Mouse (Mus musculus): ENCODE measurements at regions not wholly inside any gene's neighbourhood (a gene's known extent, or its start where the extent isn't known, plus 50 kb on each side); places are given as distances from the start of the nearest gene placed in this dataset.

DNA sequence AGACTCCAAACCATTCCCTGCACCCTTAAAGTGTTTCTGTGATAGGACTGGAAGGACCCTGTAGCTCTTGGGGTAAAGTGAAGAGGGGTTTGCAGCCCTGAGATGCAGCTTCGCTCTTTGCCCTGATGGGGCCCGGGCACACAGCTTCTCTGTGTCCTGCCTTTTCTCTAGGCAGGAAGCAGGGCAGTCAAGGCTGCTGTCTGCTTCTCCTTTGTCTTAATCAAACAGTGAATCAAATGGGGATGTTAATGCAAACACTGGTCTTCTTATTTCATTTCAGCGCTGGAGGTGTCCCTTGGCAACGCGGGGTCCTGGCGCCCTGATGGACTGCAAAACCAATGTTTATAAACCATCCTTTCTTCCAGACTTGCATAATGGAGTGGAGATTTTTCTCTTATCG, 200.6 kb upstream of the Tle4 start:
- Histone ChIP-seq H3K27me3 (ENCODE audit: control insufficient read depth, insufficient read depth, low read length, poor library complexity, severe bottlenecking) (no peaks in the 10 kb centered on the region), H3K36me3 (ENCODE audit: control insufficient read depth, insufficient read depth, low read length, poor library complexity, severe bottlenecking) (no peaks in the 10 kb centered on the region)
- no peak for DNase-seq (ENCODE audit: low read depth, low spot score)

DNA sequence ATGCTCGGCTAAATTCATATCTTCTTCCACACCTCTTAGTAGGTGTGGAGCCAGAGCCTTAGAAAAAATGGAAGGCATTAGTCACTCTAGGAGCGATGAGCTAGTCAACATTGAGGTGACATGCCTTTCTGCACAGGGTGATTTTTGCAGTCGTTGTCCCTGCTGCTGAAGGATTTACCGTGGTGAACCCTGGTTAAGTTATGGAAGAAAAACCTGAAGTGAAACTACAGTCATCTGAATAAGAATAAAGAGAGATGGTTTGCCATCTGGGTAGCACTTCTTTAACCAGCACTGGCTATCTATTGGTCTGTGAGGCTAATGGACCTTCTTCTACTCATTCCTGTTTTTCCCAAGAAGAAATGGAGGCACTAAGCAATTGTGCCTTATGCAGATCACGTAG, 198.1 kb upstream of the Tle4 start:
- DNase-seq (ENCODE audit: low read depth, low spot score): no peak
- Histone ChIP-seq H3K36me3 (ENCODE audit: control insufficient read depth, insufficient read depth, low read length, poor library complexity, severe bottlenecking) (no peaks in the 10 kb centered on the region), H3K27me3 (ENCODE audit: control insufficient read depth, insufficient read depth, low read length, poor library complexity, severe bottlenecking) (no peaks in the 10 kb centered on the region)

GRCm38 (mm10) chr19:14789992-14790391, 192.1 kb upstream of the Tle4 start:
- no peak for DNase-seq (ENCODE audit: low read depth, low spot score)
- Histone ChIP-seq H3K27me3 (ENCODE audit: control insufficient read depth, insufficient read depth, low read length, poor library complexity, severe bottlenecking) (no peaks in the 10 kb centered on the region), H3K36me3 (ENCODE audit: control insufficient read depth, insufficient read depth, low read length, poor library complexity, severe bottlenecking) (no peaks in the 10 kb centered on the region)

GRCm38 (mm10) chr19:14788630-14789029, 190.8 kb upstream of the Tle4 start:
- DNase-seq (ENCODE audit: low read depth, low spot score): no peak
- Histone ChIP-seq H3K36me3 (ENCODE audit: control insufficient read depth, insufficient read depth, low read length, poor library complexity, severe bottlenecking) (no peaks in the 10 kb centered on the region), H3K27me3 (ENCODE audit: control insufficient read depth, insufficient read depth, low read length, poor library complexity, severe bottlenecking) (no peaks in the 10 kb centered on the region)

- DNase-seq (ENCODE audit: low read depth, low spot score): no peak
These were observed 189.0 kb upstream of the Tle4 start for GRCm38 (mm10) chr19:14786868-14787267.

DNA sequence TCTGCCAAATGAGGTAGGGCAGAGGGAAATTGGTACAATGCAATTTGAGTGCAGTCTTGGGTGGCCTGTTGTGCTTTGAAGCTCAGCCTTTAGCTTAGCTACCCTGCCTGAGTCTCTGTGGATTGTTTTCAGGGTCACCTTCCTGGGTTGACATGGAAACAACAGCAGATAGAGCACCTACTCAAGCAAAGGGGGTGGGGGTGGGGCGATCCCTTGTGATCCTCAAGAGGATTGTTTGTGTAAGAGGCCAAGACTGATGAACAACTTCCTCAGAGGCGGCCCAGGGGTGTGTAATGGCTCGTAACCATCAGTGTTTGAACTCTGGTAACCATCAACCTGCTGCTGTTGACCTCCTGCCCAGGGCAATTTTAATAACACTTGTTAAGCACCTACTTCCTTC, 187.8 kb upstream of the Tle4 start:
- Histone ChIP-seq H3K27me3 (ENCODE audit: control insufficient read depth, insufficient read depth, low read length, poor library complexity, severe bottlenecking) (no peaks in the 10 kb centered on the region; the same call in 1 of the 2 replicates), H3K36me3 (ENCODE audit: control insufficient read depth, insufficient read depth, low read length, poor library complexity, severe bottlenecking) (no peaks in the 10 kb centered on the region)
- no peak for DNase-seq (ENCODE audit: low read depth, low spot score)

More at GRCm38 (mm10) chr19:14786868-14787267, 189.0 kb upstream of the Tle4 start:
- Histone ChIP-seq H3K27me3 (ENCODE audit: control insufficient read depth, insufficient read depth, low read length, poor library complexity, severe bottlenecking) (no peaks in the 10 kb centered on the region), H3K36me3 (ENCODE audit: control insufficient read depth, insufficient read depth, low read length, poor library complexity, severe bottlenecking) (no peaks in the 10 kb centered on the region)

GRCm38 (mm10) chr19:14777709-14778108, 179.9 kb upstream of the Tle4 start:
- Histone ChIP-seq H3K36me3 (ENCODE audit: control insufficient read depth, insufficient read depth, low read length, poor library complexity, severe bottlenecking) (no peaks in the 10 kb centered on the region), H3K27me3 (ENCODE audit: control insufficient read depth, insufficient read depth, low read length, poor library complexity, severe bottlenecking) (no peaks in the 10 kb centered on the region; the same call in 1 of the 2 replicates)
- DNase-seq (ENCODE audit: low read depth, low spot score): no peak

DNA sequence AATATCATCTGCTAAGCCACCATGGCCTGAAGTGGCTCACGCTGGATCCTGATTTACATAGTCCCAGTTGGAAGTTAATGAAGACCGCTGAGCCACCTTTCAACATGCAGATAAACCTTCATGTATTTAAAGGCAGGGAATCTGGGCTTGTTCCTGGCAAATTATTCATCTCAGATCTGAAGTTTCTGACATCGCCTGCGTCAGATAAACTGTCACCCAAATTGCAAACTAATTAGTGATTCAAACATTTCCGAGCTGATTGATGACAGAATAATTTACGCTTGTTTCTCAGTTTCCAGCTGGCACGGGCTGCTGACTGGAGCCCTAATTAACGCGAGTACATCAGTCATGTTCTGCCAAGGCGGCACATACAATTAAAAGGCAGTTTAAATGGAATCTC, 179.3 kb upstream of the Tle4 start:
- no peak for DNase-seq (ENCODE audit: low read depth, low spot score)
- no peaks in the 10 kb centered on the region; the same call in 1 of the 2 replicates for H3K27me3 ChIP-seq (ENCODE audit: control insufficient read depth, insufficient read depth, low read length, poor library complexity, severe bottlenecking)
- no peaks in the 10 kb centered on the region for H3K36me3 ChIP-seq (ENCODE audit: control insufficient read depth, insufficient read depth, low read length, poor library complexity, severe bottlenecking)

- no peaks in the 10 kb centered on the region; the same call in 1 of the 2 replicates for H3K27me3 ChIP-seq (ENCODE audit: control insufficient read depth, insufficient read depth, low read length, poor library complexity, severe bottlenecking)
- no peaks in the 10 kb centered on the region for H3K36me3 ChIP-seq (ENCODE audit: control insufficient read depth, insufficient read depth, low read length, poor library complexity, severe bottlenecking)
- no peak for DNase-seq (ENCODE audit: low read depth, low spot score)
These were observed 178.9 kb upstream of the Tle4 start for GRCm38 (mm10) chr19:14776791-14777190.

DNA sequence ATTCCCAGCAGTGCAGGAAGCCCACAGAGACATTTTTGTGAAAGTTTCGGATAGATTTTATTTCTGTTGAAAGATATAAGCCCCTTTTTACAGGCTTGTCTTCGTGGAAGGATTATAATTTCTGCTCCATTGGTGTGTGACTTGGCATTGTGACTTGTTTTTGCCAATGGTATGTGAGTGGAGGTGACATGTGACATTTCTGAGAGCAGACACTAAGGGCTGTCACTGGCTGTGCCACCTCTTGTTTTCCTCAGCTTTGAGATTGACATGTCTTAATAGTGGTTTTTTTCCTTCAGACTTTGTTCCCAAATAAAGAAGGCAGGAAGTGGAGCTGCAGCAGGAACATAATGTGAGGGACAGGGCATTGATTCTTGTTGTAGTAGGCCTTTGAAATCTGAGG, 174.9 kb upstream of the Tle4 start:
- Histone ChIP-seq H3K27me3 (ENCODE audit: control insufficient read depth, insufficient read depth, low read length, poor library complexity, severe bottlenecking) (no peaks in the 10 kb centered on the region), H3K36me3 (ENCODE audit: control insufficient read depth, insufficient read depth, low read length, poor library complexity, severe bottlenecking) (no peaks in the 10 kb centered on the region)
- DNase-seq (ENCODE audit: low read depth, low spot score): no peak

DNA sequence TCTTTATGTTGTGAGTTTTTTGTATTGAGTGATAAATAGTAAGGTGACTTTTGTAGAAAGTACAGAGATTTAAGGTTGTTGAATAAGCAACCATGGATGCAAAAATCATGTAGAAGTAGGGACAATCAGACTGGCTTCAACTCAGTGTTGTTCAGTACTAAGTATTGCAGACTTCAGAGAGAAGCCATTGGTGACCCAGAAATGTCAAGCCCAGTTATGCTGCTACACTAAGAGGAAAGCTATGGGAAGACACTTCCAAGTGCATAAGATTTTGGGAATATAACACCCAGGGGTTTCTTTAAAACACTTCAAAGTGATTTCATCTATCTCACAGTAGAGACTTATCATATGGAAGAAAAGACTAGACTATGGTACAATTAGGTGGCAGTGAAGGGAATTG, 154.8 kb upstream of the Tle4 start:
- H3K36me3 ChIP-seq (ENCODE audit: control insufficient read depth, insufficient read depth, low read length, poor library complexity, severe bottlenecking): no peaks in the 10 kb centered on the region
- DNase-seq (ENCODE audit: low read depth, low spot score): no peak

DNA sequence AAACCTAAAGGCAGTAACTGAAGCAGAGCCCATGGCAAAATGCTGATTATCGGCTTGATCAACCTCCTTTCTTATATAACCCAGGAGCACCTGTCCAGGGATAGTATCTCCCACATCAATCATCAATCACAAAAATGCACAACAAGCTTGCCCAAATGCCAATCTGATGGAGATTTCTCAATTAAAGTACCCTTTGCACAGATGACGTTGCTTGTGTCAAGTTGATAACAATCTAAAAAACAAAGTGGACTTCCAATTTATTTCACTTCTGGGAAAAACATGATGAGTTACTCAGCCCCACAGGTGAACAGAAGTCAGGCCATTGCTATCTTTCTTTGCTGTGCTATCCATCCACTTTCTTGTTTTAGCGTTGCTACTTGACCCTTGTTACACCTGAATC, 144.5 kb upstream of the Tle4 start:
- Histone ChIP-seq H3K36me3 (ENCODE audit: control insufficient read depth, insufficient read depth, low read length, poor library complexity, severe bottlenecking) (no peaks in the 10 kb centered on the region), H3K27me3 (ENCODE audit: control insufficient read depth, insufficient read depth, low read length, poor library complexity, severe bottlenecking) (no peaks in the 10 kb centered on the region)
- DNase-seq (ENCODE audit: low read depth, low spot score): no peak

More for the DNA sequence above, 154.8 kb upstream of the Tle4 start:
- H3K27me3 ChIP-seq (ENCODE audit: control insufficient read depth, insufficient read depth, low read length, poor library complexity, severe bottlenecking): no peaks in the 10 kb centered on the region

DNA sequence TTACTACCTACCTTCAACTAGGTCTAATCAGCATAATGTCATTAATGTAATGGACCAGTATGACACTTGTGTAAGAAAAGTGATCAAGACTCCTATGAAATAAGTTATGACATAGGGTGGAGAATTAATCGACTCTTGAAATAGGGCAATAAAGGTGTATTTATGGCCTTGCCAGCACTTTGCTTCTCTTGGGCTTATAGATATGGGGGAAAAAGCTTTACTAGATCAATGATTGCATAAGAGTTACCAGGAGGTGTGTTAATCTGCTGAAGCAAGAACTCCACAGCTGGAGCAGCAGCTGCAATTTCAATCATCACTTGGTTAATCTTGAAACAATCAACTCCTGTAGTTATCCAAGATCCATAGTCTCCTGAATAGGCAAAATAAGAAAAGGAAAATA, 143.1 kb upstream of the Tle4 start:
- H3K36me3 ChIP-seq (ENCODE audit: control insufficient read depth, insufficient read depth, low read length, poor library complexity, severe bottlenecking): no peaks in the 10 kb centered on the region
- DNase-seq (ENCODE audit: low read depth, low spot score): no peak
- no peaks in the 10 kb centered on the region for H3K27me3 ChIP-seq (ENCODE audit: control insufficient read depth, insufficient read depth, low read length, poor library complexity, severe bottlenecking)

DNA sequence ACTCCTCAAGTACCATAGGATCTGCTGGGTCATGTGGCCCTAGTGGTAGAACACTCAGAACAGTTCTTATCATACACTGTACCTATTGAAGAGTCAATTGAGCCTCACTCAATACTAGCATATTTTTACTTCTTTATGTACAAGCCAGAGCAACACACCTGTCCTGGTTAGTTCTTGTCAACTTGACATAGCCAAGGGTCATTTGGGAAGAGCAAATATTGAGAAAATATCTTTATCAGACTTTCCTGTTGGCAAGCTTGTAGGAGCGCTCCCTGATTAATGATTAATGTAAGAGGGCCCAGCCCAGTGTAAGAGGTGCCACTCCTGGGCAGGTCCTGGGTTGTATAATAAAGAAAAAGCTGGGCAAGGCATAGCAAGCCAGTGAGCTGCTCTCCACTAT, 142.3 kb upstream of the Tle4 start:
- H3K27me3 ChIP-seq (ENCODE audit: control insufficient read depth, insufficient read depth, low read length, poor library complexity, severe bottlenecking): no peaks in the 10 kb centered on the region

GRCm38 (mm10) chr19:14736514-14736913, 138.7 kb upstream of the Tle4 start:
- Histone ChIP-seq H3K27me3 (ENCODE audit: control insufficient read depth, insufficient read depth, low read length, poor library complexity, severe bottlenecking) (no peaks in the 10 kb centered on the region), H3K36me3 (ENCODE audit: control insufficient read depth, insufficient read depth, low read length, poor library complexity, severe bottlenecking) (no peaks in the 10 kb centered on the region)
- no peak for DNase-seq (ENCODE audit: low read depth, low spot score)

More for the DNA sequence above, 142.3 kb upstream of the Tle4 start:
- no peak for DNase-seq (ENCODE audit: low read depth, low spot score)
- no peaks in the 10 kb centered on the region for H3K36me3 ChIP-seq (ENCODE audit: control insufficient read depth, insufficient read depth, low read length, poor library complexity, severe bottlenecking)

DNA sequence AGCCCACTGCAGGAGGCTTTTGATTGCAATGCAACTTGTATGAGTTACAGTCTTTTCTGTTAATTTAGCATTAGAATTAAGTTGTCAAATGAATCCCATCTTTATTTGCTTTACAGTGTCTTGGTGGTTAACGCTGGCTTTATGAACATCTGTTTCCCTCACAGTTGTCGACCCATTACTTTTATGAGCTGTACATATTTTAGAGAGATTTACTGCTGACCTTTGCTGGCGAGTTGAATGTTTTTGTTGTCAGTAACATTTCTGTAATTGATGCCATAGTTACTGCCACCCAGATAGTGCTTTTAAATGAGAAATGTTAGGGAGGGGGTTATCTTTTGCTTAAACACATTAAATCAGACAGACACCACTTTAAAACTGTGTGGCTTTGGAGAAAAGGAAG, 127.5 kb upstream of the Tle4 start:
- DNase-seq (ENCODE audit: low read depth, low spot score): no peak
- no peaks in the 10 kb centered on the region for H3K36me3 ChIP-seq (ENCODE audit: control insufficient read depth, insufficient read depth, low read length, poor library complexity, severe bottlenecking)
- no peaks in the 10 kb centered on the region for H3K27me3 ChIP-seq (ENCODE audit: control insufficient read depth, insufficient read depth, low read length, poor library complexity, severe bottlenecking)
